Mouse (Mus musculus) bone marrow macrophage, adult 2 months (primary cell): Measurements from ENCODE around the gene Gm9195.

ENCODE experiments used
- CTCF ChIP-seq: IDR thresholded peaks from 2 replicates; pipeline ENCODE4 v1.5.1; 2012; ENCODE audit warnings: low read depth, mild to moderate bottlenecking, low read length, moderate library complexity
- POLR2A ChIP-seq: IDR thresholded peaks from 2 replicates; pipeline ENCODE4 v1.6.1; 2012; ENCODE audit warnings: mild to moderate bottlenecking, low read depth, low read length, borderline replicate concordance

- TF ChIP-seq POLR2A (no peak), CTCF (peak; percentile 65)
Measured at GRCm38 (mm10) chr14:72377224-72377623, 114.4 kb downstream of the Gm9195 start.
